9 mouse cellular contexts compared by ENCODE assay signal in genomic region chr5:140606386-140606785, GRCm38 (mm10). TPM values are rescaled to one million over a fixed set of nuclear protein-coding genes. Genes with fewer than 3 reads are reported as not detected.
DNase-seq lines count a peak whose midpoint lies in the region; ATAC-seq and TF ChIP-seq lines count a peak whose summit lies in the region.
"Had no signal": no experiment of that assay in that cellular context is flagged by ENCODE, and none has a peak within 500 bp of the region (broad histone marks: within the 10 kb centered on the region; RNA-seq: fewer than 3 reads in every experiment).

No protein-coding gene starts in this region.

- peaks cover 30% of the 10 kb centered on the region for H3K4me1 ChIP-seq in spleen, adult 2 months (ENCODE audit: control insufficient read depth, insufficient read depth, insufficient read length)
- H3K4me1 ChIP-seq in heart, embryonic 13.5 days, result peaks cover 54% of the 10 kb centered on the region
- peaks cover 62% of the 10 kb centered on the region for H3K4me1 ChIP-seq in limb, embryonic 13.5 days

- 6% methylated on average over 23 of the region's 23 CpGs for WGBS in spleen, adult 2 months
- under 1% methylated on average over 23 of the region's 23 CpGs for WGBS in heart, embryonic 13.5 days
- WGBS in limb, embryonic 13.5 days, result 1% methylated on average over 23 of the region's 23 CpGs

- H3K27me3 ChIP-seq in spleen, adult 2 months (ENCODE audit: control insufficient read depth, insufficient read depth, low read length), result no peaks in the 10 kb centered on the region
- H3K27me3 ChIP-seq in heart, embryonic 13.5 days (replicated peaks), result peaks cover 94% of the 10 kb centered on the region
- peaks cover 69% of the 10 kb centered on the region for H3K27me3 ChIP-seq in limb, embryonic 13.5 days

- no peak for ATAC-seq in heart, embryonic 13.5 days (ENCODE audit: extremely low read depth, insufficient number of reproducible peaks, low FRiP score, low TSS enrichment)
- ATAC-seq in limb, embryonic 13.5 days (ENCODE audit: low FRiP score, low read depth), result 0 out of 2 replicates have a peak, but pooled peaks have one; percentile 10
- ATAC-seq in cerebellum, adult (ENCODE audit: insufficient number of reproducible peaks, low FRiP score, low TSS enrichment), result no peak

- H3K4me2 ChIP-seq in heart, embryonic 13.5 days, result peak overlapping the region; percentile 75
- H3K4me2 ChIP-seq in limb, embryonic 13.5 days (replicated peaks), result peak overlapping the region; percentile 89

- no peaks in the 10 kb centered on the region for H3K9me3 ChIP-seq in heart, embryonic 13.5 days
- H3K9me3 ChIP-seq in limb, embryonic 13.5 days, result no peaks in the 10 kb centered on the region

- no peak for TF ChIP-seq CTCF in spleen, adult 2 months (IDR thresholded peaks at IDR 0.05; ENCODE audit: extremely low read depth, insufficient read depth, insufficient read length, insufficient replicate concordance)

- H3K36me3 ChIP-seq in spleen, adult 2 months (ENCODE audit: control insufficient read depth, insufficient read depth, low read length), result peaks cover 4% of the 10 kb centered on the region; the same call in 1 of the 2 replicates
- no peaks in the 10 kb centered on the region for H3K36me3 ChIP-seq in heart, embryonic 13.5 days
- H3K36me3 ChIP-seq in limb, embryonic 13.5 days, result no peaks in the 10 kb centered on the region

- peak overlapping the region; percentile 95; the same call in 1 of the 2 replicates for H3K4me3 ChIP-seq in spleen, adult 2 months (ENCODE audit: extremely low read depth, insufficient read depth, insufficient read length)
- H3K4me3 ChIP-seq in heart, embryonic 13.5 days, result peak overlapping the region; percentile 56
- peak overlapping the region; percentile 57 for H3K4me3 ChIP-seq in limb, embryonic 13.5 days

- DNase-seq in spleen, adult 2 months (ENCODE audit: low read depth in 1 of 2, low spot score in 2 of 2), result peak in 1 of 2 experiments; percentile 39
- no peak for DNase-seq in spleen, postnatal 14 days (ENCODE audit: low spot score in 2 of 2)
- DNase-seq in spleen, postnatal 4 days (ENCODE audit: low spot score in 2 of 2), result peak; percentile 20 to 72
- no peak for DNase-seq in right cerebral cortex, postnatal 14 days
- DNase-seq in gastrocnemius, adult 18-20 months (ENCODE audit: low spot score), result no peak

- TF ChIP-seq POLR2A in spleen, adult 2 months (IDR thresholded peaks at IDR 0.05; ENCODE audit: low read depth, low read length), result no peak

- H3K27ac ChIP-seq in spleen, adult 2 months (ENCODE audit: insufficient read depth, low read length), result no peak overlapping the region
- no peak overlapping the region for H3K27ac ChIP-seq in heart, embryonic 13.5 days (replicated peaks)
- H3K27ac ChIP-seq in limb, embryonic 13.5 days, result 0 out of 2 replicates have a peak overlapping the region, but pooled peaks have one; percentile 10

- peak overlapping the region; percentile 37; the same call in 1 of the 2 replicates for H3K9ac ChIP-seq in heart, embryonic 13.5 days
- peak overlapping the region; percentile 53; the same call in 1 of the 2 replicates for H3K9ac ChIP-seq in limb, embryonic 13.5 days

RNA-seq across cellular contexts. Expression of gene Lfng, which starts 0.7 kb away (rescaled TPM):
- 165 and 240 TPM in 2 replicates for polyA plus RNA-seq in spleen, adult 2 months (2012; rRNA removed)
- polyA plus RNA-seq in heart, embryonic 13.5 days (2015; fragmentation: Nextera tagmentation; extraction: Ambion mirVana), result 3.3 and 3.5 TPM in 2 replicates
- 13.4 and 13.5 TPM in 2 replicates for polyA plus RNA-seq in limb, embryonic 13.5 days (2015; fragmentation: Nextera tagmentation; extraction: Ambion mirVana)
- 1 to 10 TPM; 3.3 to 3.5 TPM for total RNA-seq in gastrocnemius, adult 18-20 months (2021)

RNA-seq across cellular contexts. Expression of gene Grifin, which starts 41.5 kb away (rescaled TPM):
- 0.61 and 0.81 TPM in 2 replicates for polyA plus RNA-seq in spleen, adult 2 months (2012; rRNA removed)
- not detected in 2 replicates for polyA plus RNA-seq in heart, embryonic 13.5 days (2015; fragmentation: Nextera tagmentation; extraction: Ambion mirVana)
- not detected in 2 replicates for polyA plus RNA-seq in limb, embryonic 13.5 days (2015; fragmentation: Nextera tagmentation; extraction: Ambion mirVana)
- total RNA-seq in gastrocnemius, adult 18-20 months (2021), result not detected
- total RNA-seq: left cerebral cortex, postnatal 10 days had no signal

RNA-seq across cellular contexts. Expression of gene Ttyh3, which starts 42.4 kb away (rescaled TPM):
- 95.1 and 118 TPM in 2 replicates for polyA plus RNA-seq in spleen, adult 2 months (2012; rRNA removed)
- polyA plus RNA-seq in heart, embryonic 13.5 days (2015; fragmentation: Nextera tagmentation; extraction: Ambion mirVana), result 25.0 and 25.4 TPM in 2 replicates
- polyA plus RNA-seq in limb, embryonic 13.5 days (2015; fragmentation: Nextera tagmentation; extraction: Ambion mirVana), result 39.0 and 42.1 TPM in 2 replicates
- 1 to 10 TPM; 4.1 to 5.4 TPM for total RNA-seq in gastrocnemius, adult 18-20 months (2021)

Comparison
In these comparisons a context has a peak if more than half of its experiments do, and no peak if none do; other contexts are left out.
1. DNase-seq: peak in spleen, postnatal 4 days (2 of 2); none in spleen, postnatal 14 days (0 of 2), right cerebral cortex, postnatal 14 days (single experiment) and gastrocnemius, adult 18-20 months (single experiment).
2. RNA of gene Lfng, which starts 0.7 kb away (polyA plus RNA-seq): 165 to 240 TPM in spleen, adult 2 months; 13.4 to 13.5 TPM in limb, embryonic 13.5 days and 3.3 to 3.5 TPM in heart, embryonic 13.5 days; every median in the first group is over 10 times any median in the second.
3. Peak in every context shown above with its lines, with median percentiles within 50 percentile points of each other: H3K4me3 ChIP-seq.